Mouse (Mus musculus) forebrain, embryonic 12.5 days (tissue): Measurements from ENCODE around the gene Upk3b. TPM values are rescaled to one million over a fixed set of nuclear protein-coding genes. Genes with fewer than 3 reads are reported as not detected.
"Not testable (repeated sequence)": the region's sequence is repeated elsewhere in the genome, so short reads cannot be mapped to it uniquely, and the experiment has no call there.

Source experiments
- ATAC-seq: fragments of 200-750 bp; cut with Nextera tagmentation; 2 replicates; pipeline ENCODE4 v1.8.0; 2017; ENCODE audit warnings: moderate TSS enrichment; ENCODE audit not compliant: low FRiP score
- H3K27ac ChIP-seq: fragments of 300-500 bp; sonication (generic); 2 replicates; pipeline ENCODE4 v1.5.1; 2016; ENCODE audit warnings: mild to moderate bottlenecking
- H3K27me3 ChIP-seq: fragments of 300-500 bp; sonication (generic); 2 replicates; pipeline ENCODE4 v1.6.1; 2016; ENCODE audit warnings: mild to moderate bottlenecking
- H3K36me3 ChIP-seq: fragments of 300-500 bp; sonication (generic); replicated peaks from 2 replicates; pipeline ENCODE4 v1.6.1; 2016; ENCODE audit warnings: mild to moderate bottlenecking
- H3K4me1 ChIP-seq: fragments of 300-500 bp; sonication (generic); 2 replicates; pipeline ENCODE4 v1.6.1; 2016
- H3K4me2 ChIP-seq: fragments of 300-500 bp; sonication (generic); 2 replicates; pipeline ENCODE4 v1.6.1; 2016; ENCODE audit warnings: mild to moderate bottlenecking, moderate library complexity
- H3K4me3 ChIP-seq: fragments of 300-500 bp; sonication (generic); replicated peaks from 2 replicates; pipeline ENCODE4 v1.5.1; 2016; ENCODE audit warnings: mild to moderate bottlenecking
- H3K9ac ChIP-seq: fragments of 300-500 bp; sonication (generic); 2 replicates; pipeline ENCODE4 v1.6.1; 2016; ENCODE audit warnings: mild to moderate bottlenecking
- H3K9me3 ChIP-seq: fragments of 300-500 bp; sonication (generic); 2 replicates; pipeline ENCODE4 v1.6.1; 2016
- WGBS: fragments of 180-500 bp; shearing (Covaris S2); methylation state at CpG from one replicate; pipeline ENCODE4 v1.1.7; 2016; 5-methylcytosine and 5-hydroxymethylcytosine counted together
- polyA plus RNA-seq: library from polyadenylated mRNA; unstranded; fragments of >200 nt; fragmentation: Nextera tagmentation; extraction: Ambion mirVana; gene quantifications from 2 replicates; pipeline ENCODE4 v1.2.1, GENCODE M21; 2016

Upk3b gene
- polyA plus RNA-seq, 1 experiment from 2014 or later = not detected

- Histone ChIP-seq H3K36me3 (no peaks in the 10 kb centered on the region), H3K9ac (no peak overlapping the region), H3K9me3 (no peaks in the 10 kb centered on the region), H3K4me1 (peaks cover 2% of the 10 kb centered on the region; the same call in 1 of the 2 replicates), H3K27me3 (peaks cover 10% of the 10 kb centered on the region), H3K4me3 (no peak overlapping the region), H3K27ac (no peak overlapping the region), H3K4me2 (no peak overlapping the region)
- no peak for ATAC-seq
- WGBS = 34% methylated on average over 8 of the region's 8 CpGs
Observed at GRCm38 (mm10) chr5:136057085-136057484, 18.8 kb downstream of the Upk3b start.

GRCm38 (mm10) chr5:136061567-136061966 is 23.3 kb downstream of the Upk3b start:
- Histone ChIP-seq H3K4me1 (no peaks in the 10 kb centered on the region), H3K27me3 (peaks cover 10% of the 10 kb centered on the region), H3K9ac (no peak overlapping the region), H3K27ac (no peak overlapping the region), H3K36me3 (no peaks in the 10 kb centered on the region), H3K4me3 (no peak overlapping the region), H3K9me3 (no peaks in the 10 kb centered on the region), H3K4me2 (no peak overlapping the region)
- ATAC-seq = no peak
- 12% methylated on average over 12 of the region's 12 CpGs for WGBS

GRCm38 (mm10) chr5:136063920-136064319 is 25.6 kb downstream of the Upk3b start:
- no peak for ATAC-seq
- H3K4me2 ChIP-seq = no peak overlapping the region
- H3K27me3 ChIP-seq = peaks cover 10% of the 10 kb centered on the region
- no peak overlapping the region for H3K9ac ChIP-seq
- H3K9me3 ChIP-seq = no peaks in the 10 kb centered on the region
- no peaks in the 10 kb centered on the region for H3K4me1 ChIP-seq
- H3K27ac ChIP-seq = no peak overlapping the region
- WGBS = 87% methylated on average over 10 of the region's 10 CpGs
- no peak overlapping the region for H3K4me3 ChIP-seq
- no peaks in the 10 kb centered on the region for H3K36me3 ChIP-seq

GRCm38 (mm10) chr5:136066404-136067148 is 28.3 kb downstream of the Upk3b start:
- not testable (repeated sequence) for H3K9ac ChIP-seq, H3K9me3 ChIP-seq, H3K4me3 ChIP-seq, ATAC-seq, H3K4me1 ChIP-seq, H3K27ac ChIP-seq, H3K36me3 ChIP-seq, H3K27me3 ChIP-seq, H3K4me2 ChIP-seq
- WGBS = 88% methylated on average over 11 of the region's 11 CpGs

- H3K4me2 ChIP-seq = no peak overlapping the region
- H3K27ac ChIP-seq = no peak overlapping the region
- H3K27me3 ChIP-seq = peaks cover 5% of the 10 kb centered on the region; the same call in 1 of the 2 replicates
- H3K9ac ChIP-seq = no peak overlapping the region
- no peak overlapping the region for H3K4me3 ChIP-seq
- ATAC-seq = no peak
- H3K4me1 ChIP-seq = no peaks in the 10 kb centered on the region
- no peaks in the 10 kb centered on the region for H3K9me3 ChIP-seq
- H3K36me3 ChIP-seq = no peaks in the 10 kb centered on the region
- 70% methylated on average over 2 of the region's 2 CpGs for WGBS
Observed at GRCm38 (mm10) chr5:136069411-136069810, 31.1 kb downstream of the Upk3b start.

GRCm38 (mm10) chr5:136073051-136073450 is 34.8 kb downstream of the Upk3b start:
- H3K27me3 ChIP-seq = peaks cover 5% of the 10 kb centered on the region; the same call in 1 of the 2 replicates
- WGBS = 66% methylated on average over 6 of the region's 6 CpGs
- H3K9me3 ChIP-seq = no peaks in the 10 kb centered on the region
- H3K4me2 ChIP-seq = no peak overlapping the region
- no peaks in the 10 kb centered on the region for H3K36me3 ChIP-seq
- no peak for ATAC-seq
- H3K4me3 ChIP-seq = no peak overlapping the region
- H3K4me1 ChIP-seq = peaks cover 3% of the 10 kb centered on the region; the same call in 1 of the 2 replicates
- H3K9ac ChIP-seq = no peak overlapping the region
- H3K27ac ChIP-seq = no peak overlapping the region

- H3K36me3 ChIP-seq = no peaks in the 10 kb centered on the region
Observed at GRCm38 (mm10) chr5:136073526-136073925, 35.2 kb downstream of the Upk3b start.

GRCm38 (mm10) chr5:136075076-136075475 is 36.8 kb downstream of the Upk3b start:
- Histone ChIP-seq H3K4me3 (no peak overlapping the region), H3K9me3 (no peaks in the 10 kb centered on the region), H3K9ac (no peak overlapping the region), H3K36me3 (no peaks in the 10 kb centered on the region), H3K27ac (no peak overlapping the region), H3K4me2 (no peak overlapping the region), H3K27me3 (peaks cover 5% of the 10 kb centered on the region; the same call in 1 of the 2 replicates), H3K4me1 (peaks cover 3% of the 10 kb centered on the region; the same call in 1 of the 2 replicates)
- WGBS = 92% methylated on average over 5 of the region's 5 CpGs
- no peak for ATAC-seq

More at GRCm38 (mm10) chr5:136073526-136073925, 35.2 kb downstream of the Upk3b start:
- peaks cover 3% of the 10 kb centered on the region; the same call in 1 of the 2 replicates for H3K4me1 ChIP-seq
- no peak overlapping the region for H3K4me2 ChIP-seq
- H3K27me3 ChIP-seq = peaks cover 5% of the 10 kb centered on the region; the same call in 1 of the 2 replicates
- 66% methylated on average over 11 of the region's 11 CpGs for WGBS
- no peak overlapping the region for H3K27ac ChIP-seq
- no peaks in the 10 kb centered on the region for H3K9me3 ChIP-seq
- H3K4me3 ChIP-seq = no peak overlapping the region
- ATAC-seq = no peak
- H3K9ac ChIP-seq = no peak overlapping the region

GRCm38 (mm10) chr5:136076284-136076683 is 38.0 kb downstream of the Upk3b start:
- H3K9ac ChIP-seq = no peak overlapping the region
- 57% methylated on average over 7 of the region's 7 CpGs for WGBS
- no peak for ATAC-seq
- peaks cover 8% of the 10 kb centered on the region for H3K27me3 ChIP-seq
- peaks cover 3% of the 10 kb centered on the region; the same call in 1 of the 2 replicates for H3K4me1 ChIP-seq
- H3K27ac ChIP-seq = 0 out of 2 replicates have a peak overlapping the region, but pooled peaks have one; percentile 9
- H3K36me3 ChIP-seq = no peaks in the 10 kb centered on the region
- no peaks in the 10 kb centered on the region for H3K9me3 ChIP-seq
- H3K4me2 ChIP-seq = no peak overlapping the region
- H3K4me3 ChIP-seq = no peak overlapping the region

- Histone ChIP-seq H3K4me2 (no peak overlapping the region), H3K9ac (no peak overlapping the region), H3K4me1 (peaks cover 3% of the 10 kb centered on the region; the same call in 1 of the 2 replicates), H3K4me3 (no peak overlapping the region), H3K27ac (no peak overlapping the region), H3K9me3 (no peaks in the 10 kb centered on the region), H3K36me3 (no peaks in the 10 kb centered on the region), H3K27me3 (peaks cover 8% of the 10 kb centered on the region)
- WGBS = 89% methylated on average over 9 of the region's 9 CpGs
- no peak for ATAC-seq
Observed at GRCm38 (mm10) chr5:136077001-136077550, 38.8 kb downstream of the Upk3b start.

GRCm38 (mm10) chr5:136078136-136078535 is 39.8 kb downstream of the Upk3b start:
- no peak overlapping the region for H3K27ac ChIP-seq

GRCm38 (mm10) chr5:136082345-136082744 is 44.0 kb downstream of the Upk3b start:
- ATAC-seq = no peak
- WGBS = 77% methylated on average over 4 of the region's 4 CpGs
- peaks cover 24% of the 10 kb centered on the region for H3K4me1 ChIP-seq

More at GRCm38 (mm10) chr5:136078136-136078535, 39.8 kb downstream of the Upk3b start:
- ATAC-seq = no peak
- Histone ChIP-seq H3K36me3 (no peaks in the 10 kb centered on the region), H3K4me3 (no peak overlapping the region), H3K9ac (no peak overlapping the region), H3K4me2 (no peak overlapping the region), H3K27me3 (peaks cover 8% of the 10 kb centered on the region), H3K9me3 (no peaks in the 10 kb centered on the region), H3K4me1 (peaks cover 4% of the 10 kb centered on the region)
- 95% methylated on average over 5 of the region's 5 CpGs for WGBS

More at GRCm38 (mm10) chr5:136082345-136082744, 44.0 kb downstream of the Upk3b start:
- H3K9me3 ChIP-seq = no peaks in the 10 kb centered on the region
- H3K4me2 ChIP-seq = no peak overlapping the region
- H3K36me3 ChIP-seq = no peaks in the 10 kb centered on the region
- peaks cover 26% of the 10 kb centered on the region for H3K27me3 ChIP-seq
- no peak overlapping the region for H3K27ac ChIP-seq
- H3K9ac ChIP-seq = no peak overlapping the region
- no peak overlapping the region for H3K4me3 ChIP-seq
